Mouse (Mus musculus): ENCODE measurements around the gene Osbpl3. TPM values are rescaled to one million over a fixed set of nuclear protein-coding genes. Genes with fewer than 3 reads are reported as not detected.
"Not testable (repeated sequence)": the region's sequence is repeated elsewhere in the genome, so short reads cannot be mapped to it uniquely, and the experiment has no call there.

Osbpl3 gene
- total RNA-seq, 2 experiments from 2014 or later = 18.3 to 25.0 TPM

GRCm38 (mm10) chr6:50455102-50455828 lies 736 bp downstream of the Osbpl3 start:
- peak; percentile 44 to 47 for DNase-seq (ENCODE audit: low spot score in 2 of 2)

GRCm38 (mm10) chr6:50453651-50454050 lies 2.4 kb downstream of the Osbpl3 start:
- no peak for DNase-seq (ENCODE audit: low spot score in 2 of 2)

GRCm38 (mm10) chr6:50452220-50452619 lies 3.8 kb downstream of the Osbpl3 start:
- no peak for DNase-seq (ENCODE audit: low spot score in 2 of 2)

DNA sequence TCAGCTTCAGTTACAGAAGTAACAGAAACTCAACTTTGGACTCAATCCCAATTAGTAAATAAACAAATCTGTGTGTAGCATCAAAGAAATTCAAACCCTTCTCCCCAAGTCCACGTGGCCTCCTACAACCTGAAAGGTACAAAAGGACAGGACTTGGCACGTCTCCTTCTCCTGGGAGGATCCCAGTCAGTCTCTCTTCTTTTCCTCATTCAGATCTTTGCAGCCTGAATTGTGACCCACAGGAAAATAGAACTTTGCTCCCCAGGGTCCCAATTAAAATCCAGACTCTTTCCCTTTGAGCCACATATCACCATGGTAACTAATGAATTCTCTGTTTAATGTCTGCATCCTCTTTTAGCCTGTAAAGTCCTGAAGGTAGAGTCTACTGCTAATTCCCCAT lies 10.4 kb downstream of the Osbpl3 start:
- DNase-seq (ENCODE audit: low spot score in 2 of 2) = no peak

DNA sequence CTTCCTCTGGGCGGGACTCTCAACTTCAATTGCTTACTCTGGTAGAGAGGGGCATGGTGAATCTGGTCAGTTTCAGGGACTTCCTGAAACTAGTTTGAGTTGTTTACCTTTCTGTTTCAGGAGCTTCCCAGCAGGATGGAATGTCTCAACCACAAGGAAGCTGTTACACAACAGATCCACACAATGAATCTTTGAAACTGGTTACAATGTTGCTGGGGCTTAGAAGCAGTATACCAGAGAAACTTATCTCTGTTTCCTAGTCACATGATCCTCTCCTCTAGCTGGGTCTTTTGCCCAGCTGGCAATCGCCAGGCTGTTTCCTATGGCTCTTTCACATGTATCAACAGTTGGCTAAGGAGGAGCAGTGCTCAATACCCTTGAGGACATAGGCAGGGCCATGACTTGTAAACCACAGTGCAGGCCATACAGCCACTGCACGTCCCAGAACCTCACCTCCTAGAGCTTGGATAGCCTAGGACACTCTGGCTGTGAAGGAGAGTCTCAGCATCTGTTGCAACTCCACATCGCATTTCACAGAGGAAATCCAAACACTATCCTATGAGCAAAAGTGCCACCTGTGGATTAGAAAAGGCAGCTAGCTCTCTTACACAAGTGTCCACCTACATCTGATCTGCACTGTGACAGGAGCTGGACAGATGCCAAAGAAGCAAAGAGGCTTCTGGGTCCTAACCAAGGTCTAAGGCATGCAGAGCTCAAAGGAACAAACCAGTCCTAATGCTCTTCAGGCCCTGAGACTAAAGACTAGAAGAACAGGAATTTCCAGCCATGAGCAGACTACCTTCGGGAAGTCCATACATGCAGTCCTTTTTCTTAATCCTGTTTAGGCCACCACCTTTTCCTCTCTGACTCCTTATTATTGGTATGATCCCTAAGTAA lies 14.8 kb downstream of the Osbpl3 start:
- DNase-seq (ENCODE audit: low spot score in 2 of 2) = no peak

GRCm38 (mm10) chr6:50440197-50440596 lies 15.8 kb downstream of the Osbpl3 start:
- DNase-seq (ENCODE audit: low spot score in 2 of 2) = no peak

- DNase-seq (ENCODE audit: low spot score in 2 of 2) = not testable (repeated sequence)
Observed at GRCm38 (mm10) chr6:50438900-50439299, 17.1 kb downstream of the Osbpl3 start.

GRCm38 (mm10) chr6:50437815-50438214 lies 18.2 kb downstream of the Osbpl3 start:
- no peak for DNase-seq (ENCODE audit: low spot score in 2 of 2)

GRCm38 (mm10) chr6:50436661-50437060 lies 19.3 kb downstream of the Osbpl3 start:
- DNase-seq (ENCODE audit: low spot score in 2 of 2) = no peak

GRCm38 (mm10) chr6:50432491-50432890 lies 23.5 kb downstream of the Osbpl3 start:
- DNase-seq (ENCODE audit: low spot score in 2 of 2) = no peak

GRCm38 (mm10) chr6:50429299-50429698 lies 26.7 kb downstream of the Osbpl3 start:
- DNase-seq (ENCODE audit: low spot score in 2 of 2) = no peak

GRCm38 (mm10) chr6:50427051-50427732 lies 28.8 kb downstream of the Osbpl3 start:
- peak in 1 of 2 experiments; percentile 30 for DNase-seq (ENCODE audit: low spot score in 2 of 2)

- no peak for DNase-seq (ENCODE audit: low spot score in 2 of 2)
Observed at GRCm38 (mm10) chr6:50426571-50426970, 29.4 kb downstream of the Osbpl3 start.

DNA sequence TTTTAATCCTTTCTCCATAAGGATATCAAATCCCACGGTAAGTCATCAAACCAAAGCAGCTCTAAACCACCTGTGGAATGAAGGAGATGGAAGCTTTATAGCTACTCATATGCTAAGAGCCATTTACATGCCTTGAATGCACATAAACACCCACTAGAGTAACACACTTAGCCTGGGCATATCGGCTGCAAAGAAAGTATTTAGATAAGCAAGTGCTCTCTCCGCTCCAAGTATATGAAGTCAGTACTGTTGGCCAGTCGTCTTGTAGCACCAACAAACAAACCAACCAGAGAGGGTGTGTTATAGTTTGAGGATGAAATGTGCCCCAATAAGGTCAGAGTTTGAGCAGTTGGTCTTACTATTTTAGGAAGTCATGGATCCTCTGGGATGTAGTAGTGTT lies 31.7 kb downstream of the Osbpl3 start:
- DNase-seq (ENCODE audit: low spot score in 2 of 2) = no peak

DNA sequence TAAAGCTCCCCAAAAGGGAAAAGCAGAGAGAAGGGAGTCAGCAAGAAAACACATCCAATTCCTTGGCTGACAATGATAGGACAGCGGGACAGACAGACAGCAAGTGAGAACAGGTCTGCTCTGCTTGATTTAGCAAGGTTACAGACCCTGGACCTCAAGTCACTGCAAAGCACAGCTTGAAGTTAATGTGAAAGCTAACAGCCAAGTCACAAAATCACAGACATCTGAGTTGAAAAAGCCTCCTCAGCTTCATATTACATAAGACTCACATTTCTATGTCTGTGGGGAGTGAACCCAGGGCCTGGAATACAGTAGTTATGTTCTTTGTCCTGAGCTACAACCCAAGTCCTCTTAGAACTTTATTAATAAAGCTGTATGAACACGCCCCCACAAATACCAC lies 35.6 kb downstream of the Osbpl3 start:
- DNase-seq (ENCODE audit: low spot score in 2 of 2) = no peak

GRCm38 (mm10) chr6:50419518-50420290 lies 36.3 kb downstream of the Osbpl3 start:
- DNase-seq (ENCODE audit: low spot score in 2 of 2) = no peak

DNA sequence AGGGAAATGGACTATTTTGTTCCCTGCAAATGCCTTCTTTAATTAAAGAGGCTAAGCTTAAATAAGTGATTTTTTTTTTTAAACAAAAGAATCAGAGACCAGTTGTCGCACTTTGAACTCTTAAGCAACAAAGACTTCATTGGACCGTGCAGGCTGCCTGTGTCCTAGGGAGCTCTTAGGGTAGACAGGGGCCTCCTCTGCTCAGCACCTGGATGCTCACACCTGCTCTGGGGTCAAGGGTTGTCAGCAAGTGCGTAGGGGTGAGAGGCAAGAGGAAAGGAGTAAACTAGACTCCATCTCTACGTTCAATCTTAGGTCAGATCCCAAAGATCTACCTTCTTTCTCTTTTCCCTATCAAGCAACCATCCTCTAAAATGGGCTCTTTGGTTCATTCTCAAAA lies 37.0 kb downstream of the Osbpl3 start:
- no peak for DNase-seq (ENCODE audit: low spot score in 2 of 2)

- no peak for DNase-seq (ENCODE audit: low spot score in 2 of 2)
Observed at GRCm38 (mm10) chr6:50416854-50417253, 39.1 kb downstream of the Osbpl3 start.

GRCm38 (mm10) chr6:50415431-50415830 lies 40.6 kb downstream of the Osbpl3 start:
- no peak for DNase-seq (ENCODE audit: low spot score in 2 of 2)

DNA sequence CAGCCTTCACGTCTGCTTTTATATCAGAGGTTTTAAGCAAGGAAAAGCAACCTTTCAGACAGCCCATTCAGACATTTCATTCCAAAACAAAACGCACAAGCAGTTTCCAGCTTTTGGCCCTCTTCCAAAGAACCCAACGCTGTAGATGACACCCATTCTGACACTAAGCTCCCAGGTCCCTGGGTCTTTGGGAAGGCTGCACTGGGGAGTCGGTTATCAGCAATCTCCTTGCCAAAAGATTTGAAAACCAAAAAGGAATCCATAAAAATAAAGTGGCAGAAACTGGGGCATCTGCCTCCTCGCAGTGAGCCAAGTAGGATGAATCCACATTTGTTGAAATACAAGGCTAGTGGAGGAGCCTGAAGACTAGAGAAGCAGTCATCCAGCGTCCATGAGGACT lies 41.5 kb downstream of the Osbpl3 start:
- peak in 1 of 2 experiments; percentile 20 for DNase-seq (ENCODE audit: low spot score in 2 of 2)

DNA sequence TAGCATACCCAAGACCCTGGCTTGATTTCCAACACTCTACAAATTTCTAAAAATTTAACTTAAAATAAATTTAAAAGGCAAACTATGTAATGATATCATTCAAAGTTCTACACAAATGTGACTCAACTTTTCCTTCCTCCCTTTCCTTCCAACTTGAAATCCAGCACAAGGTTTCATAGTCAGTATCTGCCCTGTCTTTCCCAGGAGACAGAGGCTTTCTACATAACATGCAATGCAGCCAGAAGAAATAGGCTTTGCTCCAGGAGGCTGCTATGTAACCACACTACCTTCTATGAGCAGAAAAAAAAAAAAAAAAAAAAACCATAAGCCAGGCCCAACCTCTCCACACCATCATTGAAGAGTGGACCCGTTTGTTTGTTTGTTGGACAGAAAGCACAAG lies 42.6 kb downstream of the Osbpl3 start:
- no peak for DNase-seq (ENCODE audit: low spot score in 2 of 2)

Data from layer of hippocampus, postnatal 10 days (tissue).